Mouse (Mus musculus) heart, embryonic 11.5 days (tissue): Measurements from ENCODE around the gene Alox15. TPM values are rescaled to one million over a fixed set of nuclear protein-coding genes. Genes with fewer than 3 reads are reported as not detected.

Experiments used
- ATAC-seq: fragments of 200-750 bp; cut with Nextera tagmentation; replicated peaks from 2 replicates; pipeline ENCODE4 v1.8.0; 2017; ENCODE audit warnings: moderate library complexity; ENCODE audit not compliant: insufficient number of reproducible peaks, low FRiP score, low TSS enrichment
- H3K27ac ChIP-seq: fragments of 300-500 bp; sonication (generic); 2 replicates; pipeline ENCODE4 v1.5.1; 2014; ENCODE audit warnings: mild to moderate bottlenecking, low read depth, low read length
- H3K27me3 ChIP-seq: fragments of 300-500 bp; sonication (generic); 2 replicates; pipeline ENCODE4 v1.6.1; 2014; ENCODE audit warnings: mild to moderate bottlenecking, low read length, mixed read lengths; ENCODE audit not compliant: control insufficient read depth, insufficient read depth
- H3K36me3 ChIP-seq: fragments of 300-500 bp; sonication (generic); 2 replicates; pipeline ENCODE4 v1.6.1; 2014; ENCODE audit warnings: mild to moderate bottlenecking, low read length, moderate library complexity, mixed read lengths; ENCODE audit not compliant: control insufficient read depth, insufficient read depth
- H3K4me1 ChIP-seq: fragments of 300-500 bp; sonication (generic); 2 replicates; pipeline ENCODE4 v1.6.1; 2014; ENCODE audit warnings: low read length; ENCODE audit not compliant: control insufficient read depth, insufficient read depth
- H3K4me2 ChIP-seq: fragments of 300-500 bp; sonication (generic); 2 replicates; pipeline ENCODE4 v1.6.1; 2014; ENCODE audit warnings: mild to moderate bottlenecking, moderate library complexity
- H3K4me3 ChIP-seq: fragments of 300-500 bp; sonication (generic); 2 replicates; pipeline ENCODE4 v1.5.1; 2014; ENCODE audit warnings: low read depth, low read length
- H3K9ac ChIP-seq: fragments of 300-500 bp; sonication (generic); 2 replicates; pipeline ENCODE4 v1.6.1; 2014; ENCODE audit warnings: mild to moderate bottlenecking, low read depth, low read length, moderate library complexity
- H3K9me3 ChIP-seq: fragments of 300-500 bp; sonication (generic); replicated peaks from 2 replicates; pipeline ENCODE4 v1.6.1; 2016; ENCODE audit warnings: low read length; ENCODE audit not compliant: control insufficient read depth
- WGBS: fragments of 180-500 bp; shearing (Covaris S2); extraction: QIAGEN DNeasy Blood & Tissue Kit; methylation state at CpG from one replicate; pipeline ENCODE4 v1.1.7; 2014; ENCODE audit not compliant: insufficient replicate concordance; 5-methylcytosine and 5-hydroxymethylcytosine counted together
- polyA plus RNA-seq: library from polyadenylated mRNA; unstranded; fragments of >200 nt; fragmentation: Nextera tagmentation; extraction: Ambion mirVana; gene quantifications from 2 replicates; pipeline ENCODE4 v1.2.1, GENCODE M21; 2014

Alox15 gene
- 0.06 TPM in 1 of 2 replicates, not detected in the other for polyA plus RNA-seq

- Histone ChIP-seq H3K27me3 (peaks cover 54% of the 10 kb centered on the region), H3K4me2 (peak within 1 kb of the TSS; percentile 75), H3K9me3 (no peaks in the 10 kb centered on the region), H3K9ac (no peak within 1 kb of the TSS), H3K4me3 (peak within 1 kb of the TSS; percentile 39), H3K27ac (no peak within 1 kb of the TSS), H3K4me1 (peaks cover 3% of the 10 kb centered on the region; the same call in 1 of the 2 replicates), H3K36me3 (no peaks in the 10 kb centered on the region)
- ATAC-seq = no peak
- WGBS = 2% methylated on average over 19 of the region's 19 CpGs
These were observed at the start of gene Alox15 for GRCm38 (mm10) chr11:70351868-70352267. TSS of gene Alox15 (minus strand) at chr11:70352031.

DNA sequence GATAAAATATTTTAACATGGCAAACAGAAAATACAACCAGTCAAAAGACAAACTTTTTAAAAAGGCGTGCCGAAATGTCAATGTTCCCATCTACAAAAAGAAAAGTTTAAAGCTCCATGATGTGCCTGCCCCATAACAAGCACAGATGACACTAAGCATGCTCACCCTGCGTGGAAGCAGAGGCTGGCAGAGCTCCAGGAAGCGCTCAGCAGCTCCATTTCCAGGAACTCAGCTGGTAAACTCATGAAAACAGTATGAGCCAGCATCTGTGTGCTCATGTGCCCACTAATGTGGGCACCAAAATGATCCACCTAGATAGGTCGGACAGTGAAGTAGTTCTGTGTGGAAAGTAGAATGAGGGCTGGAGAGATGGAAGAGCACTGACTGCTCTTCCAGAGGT is 37.6 kb upstream of the Alox15 start:
- Histone ChIP-seq H3K9me3 (no peaks in the 10 kb centered on the region), H3K4me1 (no peaks in the 10 kb centered on the region), H3K9ac (no peak overlapping the region), H3K4me2 (no peak overlapping the region), H3K4me3 (no peak overlapping the region), H3K27me3 (no peaks in the 10 kb centered on the region), H3K27ac (no peak overlapping the region), H3K36me3 (peaks cover 11% of the 10 kb centered on the region)
- no peak for ATAC-seq
- 90% methylated on average over 5 of the region's 5 CpGs for WGBS

DNA sequence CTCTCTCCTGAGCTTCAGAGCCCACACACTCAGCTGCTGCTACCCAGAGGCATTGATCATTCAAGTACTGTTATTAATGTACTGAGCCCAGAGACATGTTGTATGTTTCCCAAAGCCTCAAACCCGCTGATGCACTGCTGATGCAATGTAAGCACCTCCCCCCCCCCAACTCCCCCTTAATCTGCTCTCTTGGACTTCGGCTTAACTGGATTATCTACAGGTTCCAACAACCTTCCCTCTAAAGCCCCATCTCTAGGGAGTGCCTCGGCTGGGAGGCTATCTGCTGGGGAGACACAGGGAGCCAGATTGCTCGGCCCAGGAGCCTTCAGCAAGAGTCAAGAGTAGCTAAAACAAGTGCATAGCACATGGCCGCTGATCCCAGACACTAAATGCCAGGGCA is 35.6 kb upstream of the Alox15 start:
- Histone ChIP-seq H3K4me2 (no peak overlapping the region), H3K36me3 (peaks cover 1% of the 10 kb centered on the region; the same call in 1 of the 2 replicates), H3K27me3 (no peaks in the 10 kb centered on the region), H3K9me3 (no peaks in the 10 kb centered on the region), H3K9ac (no peak overlapping the region), H3K4me1 (no peaks in the 10 kb centered on the region), H3K4me3 (no peak overlapping the region), H3K27ac (no peak overlapping the region)
- no peak for ATAC-seq
- WGBS = 71% methylated on average over 5 of the region's 5 CpGs

GRCm38 (mm10) chr11:70384136-70384535 is 32.3 kb upstream of the Alox15 start:
- Histone ChIP-seq H3K27ac (no peak overlapping the region), H3K36me3 (no peaks in the 10 kb centered on the region), H3K9ac (no peak overlapping the region), H3K4me3 (no peak overlapping the region), H3K27me3 (no peaks in the 10 kb centered on the region), H3K4me1 (no peaks in the 10 kb centered on the region), H3K4me2 (no peak overlapping the region), H3K9me3 (no peaks in the 10 kb centered on the region)
- ATAC-seq = no peak
- WGBS = 90% methylated on average over 3 of the region's 3 CpGs

DNA sequence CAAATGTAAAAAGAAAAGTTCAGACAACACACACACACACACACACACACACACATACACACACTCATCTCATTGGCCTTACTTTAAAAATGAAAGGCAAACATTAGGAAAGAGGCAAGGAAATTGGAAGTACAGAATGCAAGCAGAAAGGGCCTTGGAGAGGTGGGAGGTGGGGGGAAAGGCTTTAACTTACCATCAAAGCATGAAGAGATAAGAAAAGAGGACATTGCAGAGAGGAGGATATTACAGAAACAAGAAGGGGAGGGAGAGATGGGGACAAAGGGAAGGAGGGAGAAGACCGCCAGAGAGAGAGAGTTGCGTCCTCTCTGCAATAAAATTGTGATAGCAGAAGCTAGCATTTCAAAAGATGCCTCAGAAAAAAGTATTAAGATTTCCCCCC is 29.5 kb upstream of the Alox15 start:
- H3K4me3 ChIP-seq = no peak overlapping the region
- no peak overlapping the region for H3K4me2 ChIP-seq
- H3K27ac ChIP-seq = no peak overlapping the region
- H3K9me3 ChIP-seq = no peaks in the 10 kb centered on the region
- H3K4me1 ChIP-seq = no peaks in the 10 kb centered on the region
- H3K27me3 ChIP-seq = no peaks in the 10 kb centered on the region
- H3K9ac ChIP-seq = no peak overlapping the region
- ATAC-seq = no peak
- H3K36me3 ChIP-seq = no peaks in the 10 kb centered on the region
- WGBS = 70% methylated on average over 2 of the region's 2 CpGs

- H3K4me1 ChIP-seq = no peaks in the 10 kb centered on the region
- H3K4me3 ChIP-seq = no peak overlapping the region
- no peaks in the 10 kb centered on the region for H3K9me3 ChIP-seq
- no peak overlapping the region for H3K27ac ChIP-seq
- H3K9ac ChIP-seq = no peak overlapping the region
- WGBS = 46% methylated on average over 1 of the region's 1 CpGs
- no peaks in the 10 kb centered on the region for H3K27me3 ChIP-seq
- ATAC-seq = no peak
- no peaks in the 10 kb centered on the region for H3K36me3 ChIP-seq
- H3K4me2 ChIP-seq = no peak overlapping the region
These were observed 28.7 kb upstream of the Alox15 start for GRCm38 (mm10) chr11:70380478-70381005.

GRCm38 (mm10) chr11:70376054-70376453 is 24.2 kb upstream of the Alox15 start:
- no peak for ATAC-seq
- H3K9me3 ChIP-seq = no peaks in the 10 kb centered on the region
- 74% methylated on average over 6 of the region's 6 CpGs for WGBS
- H3K27me3 ChIP-seq = no peaks in the 10 kb centered on the region
- H3K27ac ChIP-seq = no peak overlapping the region
- no peaks in the 10 kb centered on the region for H3K4me1 ChIP-seq
- H3K36me3 ChIP-seq = no peaks in the 10 kb centered on the region
- H3K4me2 ChIP-seq = no peak overlapping the region
- H3K9ac ChIP-seq = no peak overlapping the region
- no peak overlapping the region for H3K4me3 ChIP-seq

GRCm38 (mm10) chr11:70374302-70374701 is 22.5 kb upstream of the Alox15 start:
- no peak overlapping the region for H3K4me2 ChIP-seq
- H3K9ac ChIP-seq = no peak overlapping the region
- H3K27ac ChIP-seq = no peak overlapping the region
- 66% methylated on average over 3 of the region's 3 CpGs for WGBS
- no peaks in the 10 kb centered on the region for H3K9me3 ChIP-seq
- no peaks in the 10 kb centered on the region for H3K4me1 ChIP-seq
- no peak for ATAC-seq
- H3K27me3 ChIP-seq = no peaks in the 10 kb centered on the region
- H3K4me3 ChIP-seq = no peak overlapping the region
- H3K36me3 ChIP-seq = no peaks in the 10 kb centered on the region

DNA sequence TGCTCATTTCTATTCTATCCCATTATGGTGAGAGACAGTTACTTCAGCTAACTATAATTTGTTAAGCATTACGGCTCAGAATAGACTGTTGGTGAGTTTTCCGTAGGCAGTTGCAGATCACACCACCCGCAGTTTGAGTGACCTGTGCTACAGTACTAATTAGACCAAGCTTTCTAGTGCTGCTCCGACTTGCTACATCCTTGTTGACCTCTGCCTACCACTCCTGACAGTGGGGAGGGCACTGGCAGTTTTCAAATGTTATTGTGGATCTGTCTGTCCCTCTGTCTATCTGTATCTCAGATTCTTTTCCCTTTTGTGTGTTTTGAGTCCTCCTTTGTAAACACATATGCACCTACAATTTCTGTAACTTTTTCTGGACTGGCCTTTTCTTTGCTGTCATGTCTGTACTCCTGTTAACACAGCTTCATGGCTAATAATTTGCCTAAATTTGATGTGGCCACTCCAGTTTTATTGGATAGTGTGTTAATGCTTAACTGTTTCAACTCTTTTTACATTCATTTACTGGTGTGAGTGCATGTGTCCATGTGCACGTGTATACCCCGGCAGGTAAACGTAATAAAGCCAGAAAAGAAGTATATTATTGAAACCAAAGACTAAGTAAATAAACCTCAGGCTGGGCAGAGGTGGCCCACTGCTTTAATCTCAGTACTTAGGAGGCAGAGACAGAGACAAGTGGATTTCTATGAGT is 21.2 kb upstream of the Alox15 start:
- H3K4me2 ChIP-seq = no peak overlapping the region
- ATAC-seq = no peak
- no peaks in the 10 kb centered on the region for H3K9me3 ChIP-seq
- no peak overlapping the region for H3K27ac ChIP-seq
- H3K27me3 ChIP-seq = no peaks in the 10 kb centered on the region
- H3K9ac ChIP-seq = no peak overlapping the region
- H3K36me3 ChIP-seq = no peaks in the 10 kb centered on the region
- no peak overlapping the region for H3K4me3 ChIP-seq
- H3K4me1 ChIP-seq = no peaks in the 10 kb centered on the region
- 71% methylated on average over 7 of the region's 7 CpGs for WGBS
